In genomic region chr9:73089222-73089920, GRCm38 (mm10) we compare ENCODE assay signal across 11 mouse cellular contexts. TPM values are rescaled to one million over a fixed set of nuclear protein-coding genes. Genes with fewer than 3 reads are reported as not detected.
DNase-seq lines count a peak whose midpoint lies in the region; ATAC-seq lines count a peak whose summit lies in the region.
"Had no signal": no experiment of that assay in that cellular context is flagged by ENCODE, and none has a peak within 500 bp of the region (broad histone marks: within the 10 kb centered on the region; RNA-seq: fewer than 3 reads in every experiment).

No protein-coding gene starts in this region.

- H3K9ac ChIP-seq in heart, embryonic 15.5 days: no peak overlapping the region
- H3K9ac ChIP-seq in heart, embryonic 11.5 days (ENCODE audit: low read depth, low read length): no peak overlapping the region
- peak overlapping the region; percentile 36; the same call in 1 of the 2 replicates for H3K9ac ChIP-seq in stomach, embryonic 16.5 days (ENCODE audit: low read length)
- no peak overlapping the region for H3K9ac ChIP-seq in kidney, embryonic 15.5 days
- H3K9ac ChIP-seq: neural tube, embryonic 13.5 days had no signal

- H3K36me3 ChIP-seq in heart, embryonic 15.5 days: no peaks in the 10 kb centered on the region
- H3K36me3 ChIP-seq in heart, embryonic 11.5 days (ENCODE audit: control insufficient read depth, insufficient read depth, low read length): no peaks in the 10 kb centered on the region
- no peaks in the 10 kb centered on the region for H3K36me3 ChIP-seq in stomach, embryonic 16.5 days (ENCODE audit: control insufficient read depth, insufficient read depth, low read length)
- no peaks in the 10 kb centered on the region for H3K36me3 ChIP-seq in kidney, embryonic 15.5 days
- H3K36me3 ChIP-seq in midbrain, embryonic 10.5 days: no peaks in the 10 kb centered on the region
- H3K36me3 ChIP-seq: neural tube, embryonic 13.5 days had no signal

- no peaks in the 10 kb centered on the region for H3K9me3 ChIP-seq in heart, embryonic 15.5 days (replicated peaks)
- H3K9me3 ChIP-seq in heart, embryonic 11.5 days (replicated peaks; ENCODE audit: control insufficient read depth, low read length): no peaks in the 10 kb centered on the region
- no peaks in the 10 kb centered on the region for H3K9me3 ChIP-seq in stomach, embryonic 16.5 days (replicated peaks; ENCODE audit: control insufficient read depth, low read length)
- no peaks in the 10 kb centered on the region for H3K9me3 ChIP-seq in kidney, embryonic 15.5 days (replicated peaks)
- H3K9me3 ChIP-seq in midbrain, embryonic 10.5 days (replicated peaks): no peaks in the 10 kb centered on the region
- H3K9me3 ChIP-seq: neural tube, embryonic 13.5 days had no signal

- H3K4me2 ChIP-seq in heart, embryonic 15.5 days: no peak overlapping the region
- no peak overlapping the region for H3K4me2 ChIP-seq in heart, embryonic 11.5 days
- 0 out of 2 replicates have a peak overlapping the region, but pooled peaks have one; percentile 6 for H3K4me2 ChIP-seq in stomach, embryonic 16.5 days (ENCODE audit: low read depth, low read length)
- no peak overlapping the region for H3K4me2 ChIP-seq in kidney, embryonic 15.5 days
- H3K4me2 ChIP-seq: neural tube, embryonic 13.5 days had no signal

- H3K4me3 ChIP-seq in heart, embryonic 15.5 days: no peak overlapping the region
- H3K4me3 ChIP-seq in heart, embryonic 11.5 days (ENCODE audit: low read depth, low read length): no peak overlapping the region
- H3K4me3 ChIP-seq in stomach, embryonic 16.5 days (replicated peaks; ENCODE audit: low read length): no peak overlapping the region
- no peak overlapping the region for H3K4me3 ChIP-seq in kidney, embryonic 15.5 days (replicated peaks)
- no peak overlapping the region for H3K4me3 ChIP-seq in midbrain, embryonic 10.5 days
- H3K4me3 ChIP-seq: neural tube, embryonic 13.5 days had no signal

- DNase-seq in induced T-regulatory cell, adult 2 months (ENCODE audit: low read depth): peak; percentile 85
- peak; percentile 53 for DNase-seq in lung, postnatal 14 days
- DNase-seq in gastrocnemius, postnatal 10 days: no peak
- no peak for DNase-seq in midbrain, embryonic 10.5 days (ENCODE audit: low spot score)
- DNase-seq: adrenal gland, adult 8-10 months had no signal

- H3K27ac ChIP-seq in heart, embryonic 15.5 days: peak overlapping the region; percentile 42; the same call in 1 of the 2 replicates
- H3K27ac ChIP-seq in heart, embryonic 11.5 days (ENCODE audit: low read depth, low read length): no peak overlapping the region
- peak overlapping the region; percentile 76 for H3K27ac ChIP-seq in stomach, embryonic 16.5 days (ENCODE audit: low read length)
- no peak overlapping the region for H3K27ac ChIP-seq in kidney, embryonic 15.5 days
- H3K27ac ChIP-seq in midbrain, embryonic 10.5 days (replicated peaks): no peak overlapping the region
- H3K27ac ChIP-seq: neural tube, embryonic 13.5 days had no signal

- no peaks in the 10 kb centered on the region for H3K4me1 ChIP-seq in heart, embryonic 15.5 days (replicated peaks)
- no peaks in the 10 kb centered on the region for H3K4me1 ChIP-seq in heart, embryonic 11.5 days (ENCODE audit: control insufficient read depth, insufficient read depth, low read length)
- peaks cover 7% of the 10 kb centered on the region; the same call in 1 of the 2 replicates for H3K4me1 ChIP-seq in stomach, embryonic 16.5 days (ENCODE audit: control insufficient read depth, insufficient read depth, low read length)
- no peaks in the 10 kb centered on the region for H3K4me1 ChIP-seq in kidney, embryonic 15.5 days
- H3K4me1 ChIP-seq in midbrain, embryonic 10.5 days: no peaks in the 10 kb centered on the region; the same call in 1 of the 2 replicates
- H3K4me1 ChIP-seq: neural tube, embryonic 13.5 days had no signal

- no peak for ATAC-seq in heart, embryonic 15.5 days (replicated peaks; ENCODE audit: insufficient number of reproducible peaks, insufficient read depth, low FRiP score, low read depth)
- no peak for ATAC-seq in heart, embryonic 11.5 days (replicated peaks; ENCODE audit: insufficient number of reproducible peaks, low FRiP score, low TSS enrichment)
- ATAC-seq in stomach, embryonic 16.5 days (ENCODE audit: insufficient read depth, low FRiP score): peak; percentile 77; the same call in 1 of the 2 replicates
- ATAC-seq in kidney, embryonic 15.5 days (replicated peaks; ENCODE audit: low FRiP score): no peak

- H3K27me3 ChIP-seq in heart, embryonic 15.5 days: 0 out of 2 replicates have a peak, but pooled peaks cover 7% of the 10 kb centered on the region
- H3K27me3 ChIP-seq in heart, embryonic 11.5 days (ENCODE audit: control insufficient read depth, insufficient read depth, low read length): no peaks in the 10 kb centered on the region; the same call in 1 of the 2 replicates
- H3K27me3 ChIP-seq in stomach, embryonic 16.5 days (ENCODE audit: control insufficient read depth, insufficient read depth, low read length): no peaks in the 10 kb centered on the region
- peaks cover 6% of the 10 kb centered on the region; the same call in 1 of the 2 replicates for H3K27me3 ChIP-seq in kidney, embryonic 15.5 days
- no peaks in the 10 kb centered on the region for H3K27me3 ChIP-seq in midbrain, embryonic 10.5 days (ENCODE audit: low read depth, poor library complexity, severe bottlenecking)

- 63% methylated on average over 16 of the region's 16 CpGs for WGBS in heart, embryonic 15.5 days
- 62% methylated on average over 16 of the region's 16 CpGs for WGBS in heart, embryonic 11.5 days (ENCODE audit: insufficient replicate concordance)
- 57% methylated on average over 16 of the region's 16 CpGs for WGBS in stomach, embryonic 16.5 days
- 70% methylated on average over 16 of the region's 16 CpGs for WGBS in kidney, embryonic 15.5 days
- WGBS in midbrain, embryonic 10.5 days: 78% methylated on average over 16 of the region's 16 CpGs

RNA-seq across cellular contexts. Expression of gene Khdc3, which starts 12.3 kb away (rescaled TPM):
- not detected in 2 replicates for polyA plus RNA-seq in heart, embryonic 15.5 days (2015; fragmentation: Nextera tagmentation; extraction: Ambion mirVana)
- polyA plus RNA-seq in heart, embryonic 11.5 days (2014; fragmentation: Nextera tagmentation; extraction: Ambion mirVana): not detected in 2 replicates
- polyA plus RNA-seq in stomach, embryonic 16.5 days (2015; fragmentation: Nextera tagmentation; extraction: Ambion mirVana): 0.10 and 0.40 TPM in 2 replicates
- polyA plus RNA-seq in kidney, embryonic 15.5 days (2015; fragmentation: Nextera tagmentation; extraction: Ambion mirVana): 0.13 TPM in 1 of 2 replicates, not detected in the other
- not detected for total RNA-seq in gastrocnemius, postnatal 10 days (2021)
- polyA plus RNA-seq in midbrain, embryonic 10.5 days (2016; fragmentation: Nextera tagmentation; extraction: Ambion mirVana): not detected in 2 replicates
- polyA plus RNA-seq: gonadal fat pad, adult 2 months; neural tube, embryonic 13.5 days had no signal

RNA-seq across cellular contexts. Expression of gene Gm20509, which starts 12.9 kb away (rescaled TPM):
- not detected in 2 replicates for polyA plus RNA-seq in heart, embryonic 15.5 days (2015; fragmentation: Nextera tagmentation; extraction: Ambion mirVana)
- polyA plus RNA-seq in heart, embryonic 11.5 days (2014; fragmentation: Nextera tagmentation; extraction: Ambion mirVana): not detected in 2 replicates
- polyA plus RNA-seq in stomach, embryonic 16.5 days (2015; fragmentation: Nextera tagmentation; extraction: Ambion mirVana): not detected in 2 replicates
- polyA plus RNA-seq in kidney, embryonic 15.5 days (2015; fragmentation: Nextera tagmentation; extraction: Ambion mirVana): not detected in 2 replicates
- total RNA-seq in gastrocnemius, postnatal 10 days (2021): not detected
- not detected in 2 replicates for polyA plus RNA-seq in midbrain, embryonic 10.5 days (2016; fragmentation: Nextera tagmentation; extraction: Ambion mirVana)
- polyA plus RNA-seq: gonadal fat pad, adult 2 months; neural tube, embryonic 13.5 days had no signal

RNA-seq across cellular contexts. Expression of gene Rsl24d1, which starts 23.9 kb away (rescaled TPM):
- polyA plus RNA-seq in heart, embryonic 15.5 days (2015; fragmentation: Nextera tagmentation; extraction: Ambion mirVana): 77.1 and 79.6 TPM in 2 replicates
- 102 and 110 TPM in 2 replicates for polyA plus RNA-seq in heart, embryonic 11.5 days (2014; fragmentation: Nextera tagmentation; extraction: Ambion mirVana)
- polyA plus RNA-seq in stomach, embryonic 16.5 days (2015; fragmentation: Nextera tagmentation; extraction: Ambion mirVana): 85.1 and 90.5 TPM in 2 replicates
- polyA plus RNA-seq in kidney, embryonic 15.5 days (2015; fragmentation: Nextera tagmentation; extraction: Ambion mirVana): 119 and 126 TPM in 2 replicates
- total RNA-seq in gastrocnemius, postnatal 10 days (2021): 10 to 100 TPM; 42.0 to 43.2 TPM
- 143 and 150 TPM in 2 replicates for polyA plus RNA-seq in midbrain, embryonic 10.5 days (2016; fragmentation: Nextera tagmentation; extraction: Ambion mirVana)

RNA-seq across cellular contexts. Expression of gene Rab27a, which starts 44.7 kb away (rescaled TPM):
- 3.7 and 7.8 TPM in 2 replicates for polyA plus RNA-seq in heart, embryonic 15.5 days (2015; fragmentation: Nextera tagmentation; extraction: Ambion mirVana)
- polyA plus RNA-seq in heart, embryonic 11.5 days (2014; fragmentation: Nextera tagmentation; extraction: Ambion mirVana): 1.6 and 2.0 TPM in 2 replicates
- polyA plus RNA-seq in stomach, embryonic 16.5 days (2015; fragmentation: Nextera tagmentation; extraction: Ambion mirVana): 23.3 and 27.7 TPM in 2 replicates
- polyA plus RNA-seq in kidney, embryonic 15.5 days (2015; fragmentation: Nextera tagmentation; extraction: Ambion mirVana): 5.2 and 7.1 TPM in 2 replicates
- total RNA-seq in gastrocnemius, postnatal 10 days (2021): 1 to 10 TPM; 2.1 to 2.9 TPM
- polyA plus RNA-seq in midbrain, embryonic 10.5 days (2016; fragmentation: Nextera tagmentation; extraction: Ambion mirVana): 1.6 and 1.9 TPM in 2 replicates

RNA-seq across cellular contexts. Expression of gene Pigb, which starts 49.2 kb away (rescaled TPM):
- polyA plus RNA-seq in heart, embryonic 15.5 days (2015; fragmentation: Nextera tagmentation; extraction: Ambion mirVana): 4.7 and 8.0 TPM in 2 replicates
- 10.7 and 11.3 TPM in 2 replicates for polyA plus RNA-seq in heart, embryonic 11.5 days (2014; fragmentation: Nextera tagmentation; extraction: Ambion mirVana)
- 15.6 and 18.7 TPM in 2 replicates for polyA plus RNA-seq in stomach, embryonic 16.5 days (2015; fragmentation: Nextera tagmentation; extraction: Ambion mirVana)
- polyA plus RNA-seq in kidney, embryonic 15.5 days (2015; fragmentation: Nextera tagmentation; extraction: Ambion mirVana): 16.2 and 16.3 TPM in 2 replicates
- 1 to 10 TPM; 4.4 to 5.3 TPM for total RNA-seq in gastrocnemius, postnatal 10 days (2021)
- 12.8 and 14.2 TPM in 2 replicates for polyA plus RNA-seq in midbrain, embryonic 10.5 days (2016; fragmentation: Nextera tagmentation; extraction: Ambion mirVana)

Comparison
In these comparisons a context has a peak if more than half of its experiments do, and no peak if none do; other contexts are left out.
1. H3K27ac ChIP-seq: peak in heart, embryonic 15.5 days (single experiment) and stomach, embryonic 16.5 days (single experiment); none in heart, embryonic 11.5 days (single experiment), kidney, embryonic 15.5 days (single experiment) and midbrain, embryonic 10.5 days (single experiment).
2. DNase-seq: peak in induced T-regulatory cell, adult 2 months (single experiment) and lung, postnatal 14 days (single experiment); none in gastrocnemius, postnatal 10 days (single experiment) and midbrain, embryonic 10.5 days (single experiment).